Mouse (Mus musculus): ENCODE measurements around the gene Rcsd1. TPM values are rescaled to one million over a fixed set of nuclear protein-coding genes. Genes with fewer than 3 reads are reported as not detected.

The Rcsd1 gene
- total RNA-seq (2023) = 100 to 1,000 TPM; 278 to 300 TPM

GRCm38 (mm10) chr1:165709629-165710256, at the start of gene Rcsd1:
Gene Rcsd1 (minus strand): TSS chr1:165709757.

DNA sequence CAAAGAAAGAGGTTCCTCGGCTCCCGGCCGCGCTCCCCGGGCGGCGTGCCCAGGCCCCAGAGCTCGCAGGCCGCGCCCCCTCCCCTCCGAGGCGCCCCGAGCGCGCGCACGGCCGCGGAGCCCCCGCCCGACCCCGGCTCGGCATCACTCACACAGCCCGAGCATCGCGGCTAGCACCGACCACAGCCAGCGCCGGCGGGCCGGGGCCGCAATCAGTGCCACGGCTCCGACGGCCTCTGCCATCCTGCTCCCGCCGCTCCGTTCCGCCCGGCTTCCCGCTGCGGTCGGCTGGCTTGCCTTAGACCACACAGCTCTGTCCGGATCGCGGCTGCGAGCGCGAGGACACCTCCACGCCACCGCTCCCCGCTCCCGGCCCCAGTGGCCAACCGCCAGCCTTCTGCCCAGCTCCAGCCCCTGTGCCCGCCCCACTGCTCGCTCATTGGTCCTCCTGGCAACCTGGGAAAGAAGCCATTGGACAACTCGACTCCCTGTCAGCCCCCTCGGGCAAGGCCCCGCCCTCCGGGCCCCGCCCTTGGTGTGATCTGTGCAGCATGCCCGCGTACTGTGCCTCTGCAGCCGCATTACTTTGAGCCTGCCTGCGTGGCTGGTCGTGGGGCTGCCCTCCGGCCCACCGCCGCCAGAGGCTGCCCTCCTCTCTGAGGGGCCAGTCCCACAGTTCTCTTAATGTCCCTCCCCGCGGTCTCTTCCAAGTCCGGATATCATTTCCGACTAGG, 75.2 kb downstream of the Rcsd1 start, which contains the start of gene Mpzl1:
Gene Mpzl1 (minus strand): TSS at position 388 of the 734 bp plus-strand sequence.

Other genes with a start within 250 kb of the Rcsd1 start
- 10 to 100 TPM; 30.4 to 37.4 TPM for gene Dcaf6, start 249.3 kb downstream of the Rcsd1 start, total RNA-seq (2023)
- 10 to 100 TPM; 61.2 to 63.5 TPM for gene Mpc2, start 249.1 kb downstream of the Rcsd1 start, total RNA-seq (2023)
- 1 to 10 TPM; 1.0 to 1.3 TPM for gene Adcy10, start 224.6 kb downstream of the Rcsd1 start, total RNA-seq (2023)
- 1 to 10 TPM; 5.5 to 9.6 TPM for gene Mpzl1, start 75.2 kb downstream of the Rcsd1 start, total RNA-seq (2023)
- 10 to 100 TPM; 82.8 to 93.2 TPM for gene Creg1, start 54.0 kb upstream of the Rcsd1 start, total RNA-seq (2023)
- gene Cd247, start 78.9 kb upstream of the Rcsd1 start, total RNA-seq (2023) = under 1 TPM in 1 of 2 experiments, not detected in 1; 0.26 TPM